Comparison of ENCODE assay signal across 13 mouse cellular contexts in the genomic region with DNA sequence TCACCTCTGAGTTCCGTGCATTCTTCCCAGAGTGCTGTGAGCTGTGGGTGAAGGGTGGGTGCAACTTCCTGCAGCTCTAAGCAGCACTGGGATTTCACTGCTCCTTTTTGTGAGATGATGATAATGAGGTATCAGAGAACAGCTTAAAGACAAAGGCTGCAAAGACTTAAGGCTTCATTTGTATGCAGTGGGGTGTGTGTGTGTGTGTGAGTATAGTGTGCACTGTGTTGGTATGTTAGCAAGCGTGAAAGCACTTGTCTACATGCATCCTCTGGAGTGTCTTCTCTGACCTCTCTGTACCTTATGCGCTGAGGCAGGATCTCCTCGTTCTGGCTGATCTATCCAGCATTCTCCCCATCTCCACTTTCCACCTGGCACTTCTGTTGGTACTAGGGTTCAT.
DNase-seq lines count a peak whose midpoint lies in the region; ATAC-seq and TF ChIP-seq lines count a peak whose summit lies in the region.
"Had no signal": no experiment of that assay in that cellular context is flagged by ENCODE, and none has a peak within 500 bp of the region (broad histone marks: within the 10 kb centered on the region; RNA-seq: fewer than 3 reads in every experiment).

No protein-coding gene starts in this region.

- H3K27me3 ChIP-seq in hindbrain, embryonic 15.5 days: no peaks in the 10 kb centered on the region
- no peaks in the 10 kb centered on the region for H3K27me3 ChIP-seq in hindbrain, postnatal 0 days (ENCODE audit: insufficient read depth, low read length)
- H3K27me3 ChIP-seq in embryonic facial prominence, embryonic 12.5 days: no peaks in the 10 kb centered on the region
- H3K27me3 ChIP-seq in forebrain, embryonic 15.5 days: no peaks in the 10 kb centered on the region
- H3K27me3 ChIP-seq in midbrain, embryonic 15.5 days (replicated peaks): no peaks in the 10 kb centered on the region
- no peaks in the 10 kb centered on the region for H3K27me3 ChIP-seq in liver, embryonic 12.5 days (replicated peaks)

- H3K27ac ChIP-seq in hindbrain, embryonic 15.5 days (replicated peaks): no peak overlapping the region
- H3K27ac ChIP-seq in hindbrain, postnatal 0 days: no peak overlapping the region
- H3K27ac ChIP-seq in embryonic facial prominence, embryonic 12.5 days: peak overlapping the region; percentile 84; the same call in 1 of the 2 replicates
- H3K27ac ChIP-seq in forebrain, embryonic 15.5 days (replicated peaks): no peak overlapping the region
- no peak overlapping the region for H3K27ac ChIP-seq in midbrain, embryonic 15.5 days
- H3K27ac ChIP-seq in liver, embryonic 12.5 days: no peak overlapping the region

- peak; percentile 27; the same call in 1 of the 2 replicates for ATAC-seq in hindbrain, embryonic 15.5 days (ENCODE audit: low FRiP score, low read depth)
- ATAC-seq in hindbrain, postnatal 0 days: no peak
- no peak for ATAC-seq in embryonic facial prominence, embryonic 12.5 days (ENCODE audit: insufficient number of reproducible peaks, insufficient read depth, low FRiP score, low TSS enrichment)
- ATAC-seq in forebrain, embryonic 15.5 days (replicated peaks): peak; percentile 35; the same call in 1 of the 2 replicates
- peak; percentile 60; the same call in 1 of the 2 replicates for ATAC-seq in midbrain, embryonic 15.5 days (replicated peaks)
- no peak for ATAC-seq in liver, embryonic 12.5 days
- ATAC-seq: CD4-positive, CD25-positive, alpha-beta regulatory T cell, adult 4 months had no signal

- H3K9ac ChIP-seq in hindbrain, embryonic 15.5 days: no peak overlapping the region
- H3K9ac ChIP-seq in hindbrain, postnatal 0 days (replicated peaks; ENCODE audit: low read length): no peak overlapping the region
- no peak overlapping the region for H3K9ac ChIP-seq in embryonic facial prominence, embryonic 12.5 days
- no peak overlapping the region for H3K9ac ChIP-seq in forebrain, embryonic 15.5 days (replicated peaks)
- H3K9ac ChIP-seq in midbrain, embryonic 15.5 days: no peak overlapping the region
- no peak overlapping the region for H3K9ac ChIP-seq in liver, embryonic 12.5 days

- H3K36me3 ChIP-seq in hindbrain, embryonic 15.5 days: 0 out of 2 replicates have a peak, but pooled peaks cover under 1% of the 10 kb centered on the region
- H3K36me3 ChIP-seq in hindbrain, postnatal 0 days (ENCODE audit: insufficient read depth, low read length): no peaks in the 10 kb centered on the region
- peaks cover 4% of the 10 kb centered on the region; the same call in 1 of the 2 replicates for H3K36me3 ChIP-seq in embryonic facial prominence, embryonic 12.5 days
- H3K36me3 ChIP-seq in forebrain, embryonic 15.5 days: no peaks in the 10 kb centered on the region
- no peaks in the 10 kb centered on the region; the same call in 1 of the 2 replicates for H3K36me3 ChIP-seq in midbrain, embryonic 15.5 days (replicated peaks)
- no peaks in the 10 kb centered on the region for H3K36me3 ChIP-seq in liver, embryonic 12.5 days

- H3K9me3 ChIP-seq in hindbrain, embryonic 15.5 days: no peaks in the 10 kb centered on the region
- H3K9me3 ChIP-seq in hindbrain, postnatal 0 days (ENCODE audit: low read length): no peaks in the 10 kb centered on the region
- no peaks in the 10 kb centered on the region for H3K9me3 ChIP-seq in embryonic facial prominence, embryonic 12.5 days
- H3K9me3 ChIP-seq in forebrain, embryonic 15.5 days: no peaks in the 10 kb centered on the region
- H3K9me3 ChIP-seq in midbrain, embryonic 15.5 days: no peaks in the 10 kb centered on the region
- H3K9me3 ChIP-seq in liver, embryonic 12.5 days (replicated peaks): no peaks in the 10 kb centered on the region

- no peak overlapping the region for H3K4me3 ChIP-seq in hindbrain, embryonic 15.5 days
- H3K4me3 ChIP-seq in hindbrain, postnatal 0 days (ENCODE audit: low read length): no peak overlapping the region
- H3K4me3 ChIP-seq in embryonic facial prominence, embryonic 12.5 days: no peak overlapping the region
- H3K4me3 ChIP-seq in forebrain, embryonic 15.5 days: no peak overlapping the region
- H3K4me3 ChIP-seq in midbrain, embryonic 15.5 days: no peak overlapping the region
- H3K4me3 ChIP-seq in liver, embryonic 12.5 days: no peak overlapping the region
- H3K4me3 ChIP-seq: myocyte had no signal

- H3K4me2 ChIP-seq in hindbrain, embryonic 15.5 days: no peak overlapping the region
- H3K4me2 ChIP-seq in hindbrain, postnatal 0 days (ENCODE audit: low read depth, low read length): no peak overlapping the region
- H3K4me2 ChIP-seq in embryonic facial prominence, embryonic 12.5 days (replicated peaks): no peak overlapping the region
- no peak overlapping the region for H3K4me2 ChIP-seq in forebrain, embryonic 15.5 days (replicated peaks)
- H3K4me2 ChIP-seq in midbrain, embryonic 15.5 days: no peak overlapping the region
- no peak overlapping the region for H3K4me2 ChIP-seq in liver, embryonic 12.5 days

- WGBS in hindbrain, embryonic 15.5 days: 38% methylated on average over 4 of the region's 4 CpGs
- 50% methylated on average over 4 of the region's 4 CpGs for WGBS in hindbrain, postnatal 0 days
- 77% methylated on average over 4 of the region's 4 CpGs for WGBS in embryonic facial prominence, embryonic 12.5 days
- 34% methylated on average over 4 of the region's 4 CpGs for WGBS in forebrain, embryonic 15.5 days
- 56% methylated on average over 4 of the region's 4 CpGs for WGBS in midbrain, embryonic 15.5 days
- 66% methylated on average over 4 of the region's 4 CpGs for WGBS in liver, embryonic 12.5 days (ENCODE audit: insufficient replicate concordance)

- no peak for TF ChIP-seq CTCF in hindbrain, postnatal 0 days (IDR thresholded peaks at IDR 0.05; ENCODE audit: low read depth)

- DNase-seq in hindbrain, postnatal 0 days (ENCODE audit: low spot score): no peak
- no peak for DNase-seq in cerebellum, adult 18-20 months
- no peak for DNase-seq in gastrocnemius, postnatal 10 days
- DNase-seq: heart, postnatal 4 days; kidney, postnatal 4 days; thymus, postnatal 25 days had no signal

- H3K4me1 ChIP-seq in hindbrain, embryonic 15.5 days (replicated peaks): no peaks in the 10 kb centered on the region
- H3K4me1 ChIP-seq in hindbrain, postnatal 0 days (ENCODE audit: insufficient read depth, low read length): no peaks in the 10 kb centered on the region
- peaks cover 36% of the 10 kb centered on the region for H3K4me1 ChIP-seq in embryonic facial prominence, embryonic 12.5 days
- H3K4me1 ChIP-seq in forebrain, embryonic 15.5 days: peaks cover 14% of the 10 kb centered on the region
- peaks cover 10% of the 10 kb centered on the region for H3K4me1 ChIP-seq in midbrain, embryonic 15.5 days
- H3K4me1 ChIP-seq in liver, embryonic 12.5 days: no peaks in the 10 kb centered on the region

Comparison
In these comparisons a context has a peak if more than half of its experiments do, and no peak if none do; other contexts are left out.
1. ATAC-seq: peak in hindbrain, embryonic 15.5 days (single experiment), forebrain, embryonic 15.5 days (single experiment) and midbrain, embryonic 15.5 days (single experiment); none in hindbrain, postnatal 0 days (single experiment), embryonic facial prominence, embryonic 12.5 days (single experiment) and liver, embryonic 12.5 days (single experiment).